Mouse (Mus musculus) MEL (cell line): ENCODE data around the gene Angptl7. TPM values are rescaled to one million over a fixed set of nuclear protein-coding genes. Genes with fewer than 3 reads are reported as not detected.

Source experiments
- DNase-seq: peaks from one replicate; pipeline ENCODE4 v3.0.0; 2011; ENCODE audit warnings: low read depth, low spot score
- H3K27ac ChIP-seq: 2 replicates; pipeline ENCODE4 v1.5.1; 2012; ENCODE audit warnings: low read depth, mild to moderate bottlenecking, control low read depth, low read length, moderate library complexity; ENCODE audit not compliant: control insufficient read depth
- H3K27me3 ChIP-seq, 2 experiments: fragments of 150-350 bp in 1 of 2; sonication (generic) in 1 of 2; 2 replicates each; pipeline ENCODE4 v1.6.1; 2012; ENCODE audit warnings: low read length in 2 of 2, mild to moderate bottlenecking in 2 of 2, improper control_type of control experiment in 1 of 2, moderate library complexity in 1 of 2; ENCODE audit not compliant: insufficient read depth in 2 of 2, control insufficient read depth in 1 of 2
- H3K36me3 ChIP-seq, 2 experiments: 2 replicates each; pipeline ENCODE4 v1.6.1; 2012 to 2014; ENCODE audit warnings: low read length in 2 of 2, improper control_type of control experiment in 1 of 2, inconsistent platforms in 1 of 2, mild to moderate bottlenecking in 1 of 2; ENCODE audit not compliant: insufficient read depth in 2 of 2, control insufficient read depth in 1 of 2
- H3K4me1 ChIP-seq, 2 experiments: fragments of 150-350 bp in 1 of 2; sonication (generic) in 1 of 2; 2 replicates each; pipeline ENCODE4 v1.6.1; 2012; ENCODE audit warnings: low read length in 2 of 2, improper control_type of control experiment in 1 of 2, mild to moderate bottlenecking in 1 of 2; ENCODE audit not compliant: insufficient read depth in 2 of 2, control insufficient read depth in 1 of 2
- H3K4me3 ChIP-seq, 2 experiments: fragments of 150-350 bp in 1 of 2; sonication (generic) in 1 of 2; 2 replicates each; pipeline ENCODE4 v1.5.1; 2012; ENCODE audit warnings: low read depth in 2 of 2, low read length in 2 of 2, mild to moderate bottlenecking in 2 of 2, moderate library complexity in 2 of 2, control low read depth in 1 of 2, improper control_type of control experiment in 1 of 2; ENCODE audit not compliant: control insufficient read depth in 1 of 2, insufficient read depth in 1 of 2
- H3K79me2 ChIP-seq: 2 replicates; pipeline ENCODE4 v1.6.1; 2012; ENCODE audit warnings: mild to moderate bottlenecking, low read length, moderate library complexity; ENCODE audit not compliant: control insufficient read depth, poor library complexity, insufficient read depth
- H3K9ac ChIP-seq: 2 replicates; pipeline ENCODE4 v1.6.1; 2012; ENCODE audit warnings: low read depth, mild to moderate bottlenecking, control low read depth, low read length, moderate library complexity; ENCODE audit not compliant: control insufficient read depth, poor library complexity, severe bottlenecking
- H3K9me3 ChIP-seq: fragments of 150-350 bp; sonication (generic); replicated peaks from 2 replicates; pipeline ENCODE4 v1.6.1; 2012; ENCODE audit warnings: mild to moderate bottlenecking, low read length, improper control_type of control experiment, moderate library complexity; ENCODE audit not compliant: insufficient read depth
- CHD2 ChIP-seq: IDR thresholded peaks from 2 replicates; pipeline ENCODE4 v1.6.1; 2011; ENCODE audit warnings: low read length, improper control_type of control experiment
- CTCF ChIP-seq, 3 experiments: IDR thresholded peaks in 2 of 3; conservative IDR thresholded peaks in 1 of 3; 2 replicates each; pipeline ENCODE4 v1.5.1; 2011 to 2012; ENCODE audit warnings: low read length in 3 of 3, low read depth in 2 of 3, mild to moderate bottlenecking in 2 of 3, improper control_type of control experiment in 1 of 3, inconsistent platforms in 1 of 3, mixed read lengths in 1 of 3, moderate library complexity in 1 of 3; ENCODE audit not compliant: control insufficient read depth in 1 of 3, insufficient read depth in 1 of 3, poor library complexity in 1 of 3, severe bottlenecking in 1 of 3
- ELF1 ChIP-seq: IDR thresholded peaks from 2 replicates; pipeline ENCODE4 v1.6.1; 2014; ENCODE audit warnings: low read depth, mild to moderate bottlenecking, inconsistent platforms, low read length, improper control_type of control experiment, moderate library complexity
- EP300 ChIP-seq, 2 experiments: IDR thresholded peaks; 2 replicates each; pipeline ENCODE4 v1.6.1; 2011; ENCODE audit warnings: improper control_type of control experiment in 2 of 2, low read length in 2 of 2, low read depth in 1 of 2, mild to moderate bottlenecking in 1 of 2
- GABPA ChIP-seq: IDR thresholded peaks from 2 replicates; pipeline ENCODE4 v1.6.1; 2012; ENCODE audit warnings: low read depth, mild to moderate bottlenecking, inconsistent platforms, low read length, improper control_type of control experiment, moderate library complexity
- GATA1 ChIP-seq: IDR thresholded peaks from 2 replicates; pipeline ENCODE4 v1.6.1; 2011; ENCODE audit warnings: low read depth, low read length, improper control_type of control experiment
- HCFC1 ChIP-seq: IDR thresholded peaks from 2 replicates; pipeline ENCODE4 v1.6.1; 2012; ENCODE audit warnings: low read depth, mild to moderate bottlenecking, inconsistent platforms, low read length, improper control_type of control experiment, moderate library complexity
- JUND ChIP-seq: IDR thresholded peaks from 2 replicates; pipeline ENCODE4 v1.6.1; 2011; ENCODE audit warnings: low read depth, mild to moderate bottlenecking, improper control_type of control experiment, low read length
- KAT2A ChIP-seq: conservative IDR thresholded peaks from 2 replicates; pipeline ENCODE4 v1.6.1; 2012; ENCODE audit warnings: low read depth, low read length, improper control_type of control experiment, inconsistent platforms
- MAFK ChIP-seq: IDR thresholded peaks from 2 replicates; pipeline ENCODE4 v1.6.1; 2011; ENCODE audit warnings: low read depth, mild to moderate bottlenecking, low read length, improper control_type of control experiment, borderline replicate concordance
- MAX ChIP-seq: IDR thresholded peaks from 2 replicates; pipeline ENCODE4 v1.6.1; 2011; ENCODE audit warnings: low read length, improper control_type of control experiment
- MAZ ChIP-seq: IDR thresholded peaks from 2 replicates; pipeline ENCODE4 v1.6.1; 2012; ENCODE audit warnings: low read depth, mild to moderate bottlenecking, inconsistent platforms, low read length, improper control_type of control experiment
- MEF2A ChIP-seq: IDR thresholded peaks from 2 replicates; pipeline ENCODE4 v1.6.1; 2014; ENCODE audit warnings: low read depth, mild to moderate bottlenecking, inconsistent platforms, low read length, improper control_type of control experiment; ENCODE audit not compliant: poor library complexity, insufficient replicate concordance, severe bottlenecking; ENCODE audit errors: extremely low read depth
- MXI1 ChIP-seq: IDR thresholded peaks from 2 replicates; pipeline ENCODE4 v1.6.1; 2011; ENCODE audit warnings: mild to moderate bottlenecking, low read depth, low read length, improper control_type of control experiment
- MYB ChIP-seq: IDR thresholded peaks from 2 replicates; pipeline ENCODE4 v1.6.1; 2011; ENCODE audit warnings: mild to moderate bottlenecking, low read depth, low read length, improper control_type of control experiment
- MYC ChIP-seq: IDR thresholded peaks from 2 replicates; pipeline ENCODE4 v1.6.1; 2011; ENCODE audit warnings: low read depth, mild to moderate bottlenecking, low read length, improper control_type of control experiment, moderate library complexity
- NELFE ChIP-seq: IDR thresholded peaks from 2 replicates; pipeline ENCODE4 v1.6.1; 2011; ENCODE audit warnings: low read depth, low read length, improper control_type of control experiment
- POLR2AphosphoS2 ChIP-seq: IDR thresholded peaks from 2 replicates; pipeline ENCODE4 v1.6.1; 2011; ENCODE audit warnings: low read length, improper control_type of control experiment
- POLR2AphosphoS5 ChIP-seq: IDR thresholded peaks from 2 replicates; pipeline ENCODE4 v1.6.1; 2012; ENCODE audit warnings: low read depth, borderline replicate concordance, mild to moderate bottlenecking, inconsistent platforms, low read length, moderate library complexity, mixed read lengths
- SIN3A ChIP-seq: IDR thresholded peaks from 2 replicates; pipeline ENCODE4 v1.6.1; 2012; ENCODE audit warnings: low read length, improper control_type of control experiment, inconsistent platforms
- SMC3 ChIP-seq: IDR thresholded peaks from 2 replicates; pipeline ENCODE4 v1.6.1; 2011; ENCODE audit warnings: low read depth, low read length, improper control_type of control experiment
- TAL1 ChIP-seq: IDR thresholded peaks from 2 replicates; pipeline ENCODE4 v1.6.1; 2012; ENCODE audit warnings: mild to moderate bottlenecking, inconsistent platforms, low read length, moderate library complexity, mixed read lengths
- TBP ChIP-seq: IDR thresholded peaks from 2 replicates; pipeline ENCODE4 v1.8.0; 2011; ENCODE audit warnings: low read depth, low read length, improper control_type of control experiment
- TCF12 ChIP-seq: IDR thresholded peaks from 2 replicates; pipeline ENCODE4 v1.6.1; 2014; ENCODE audit warnings: low read depth, mild to moderate bottlenecking, inconsistent platforms, low read length, improper control_type of control experiment, moderate library complexity
- UBTF ChIP-seq: IDR thresholded peaks from 2 replicates; pipeline ENCODE4 v1.6.1; 2012; ENCODE audit warnings: low read depth, mild to moderate bottlenecking, inconsistent platforms, low read length, improper control_type of control experiment, moderate library complexity, borderline replicate concordance; ENCODE audit not compliant: insufficient read depth
- ZC3H11A ChIP-seq: IDR thresholded peaks from 2 replicates; pipeline ENCODE4 v1.6.1; 2012; ENCODE audit warnings: low read depth, mild to moderate bottlenecking, inconsistent platforms, low read length, improper control_type of control experiment
- ZKSCAN1 ChIP-seq: IDR thresholded peaks from 2 replicates; pipeline ENCODE4 v1.6.1; 2012; ENCODE audit warnings: low read depth, mild to moderate bottlenecking, inconsistent platforms, low read length, improper control_type of control experiment, moderate library complexity
- ZNF384 ChIP-seq: IDR thresholded peaks from 2 replicates; pipeline ENCODE4 v1.6.1; 2012; ENCODE audit warnings: low read depth, mild to moderate bottlenecking, inconsistent platforms, low read length, improper control_type of control experiment
- polyA plus RNA-seq, 2 experiments: library from polyadenylated mRNA; stranded (reverse) in 1 of 2; unstranded in 1 of 2; fragments of >175 nt in 1 of 2; fragments of >200 nt in 1 of 2; gene quantifications; 2 replicates each; pipeline versions ENCODE4 v1.2.1 to v1.2.4; 2012; ENCODE audit warnings: low replicate concordance in 2 of 2, low read depth in 1 of 2; ENCODE audit not compliant: insufficient read length in 2 of 2, insufficient read depth in 1 of 2, missing spikeins in 1 of 2
- total RNA-seq: library from RNA; depleted of rRNA; stranded (reverse); fragments of 300-350 nt; gene quantifications from 2 replicates; pipeline ENCODE4 v1.2.3, GENCODE M21; 2012

Gene Angptl7
- total and polyA plus RNA-seq, 3 experiments, result not detected

- Histone ChIP-seq H3K4me3 (no peak overlapping the region), H3K9ac (no peak overlapping the region), H3K36me3 (peaks cover 0 to 3% of the 10 kb centered on the region in 2 experiments; a peak in 1 of 4 replicates), H3K9me3 (no peaks in the 10 kb centered on the region), H3K27me3 (no peaks in the 10 kb centered on the region), H3K27ac (no peak overlapping the region)
- TF ChIP-seq ELF1 (no peak), CTCF (IDR thresholded peaks at IDR 0.05 in 2 of 3, conservative IDR thresholded peaks at IDR 0.05 in 1 of 3; ENCODE audit: control insufficient read depth in 1 of 3, insufficient read depth in 1 of 3, low read depth in 2 of 3, low read length in 3 of 3, poor library complexity in 1 of 3, severe bottlenecking in 1 of 3) (no peak), JUND (no peak), CHD2 (no peak), UBTF (no peak), NELFE (no peak), MXI1 (no peak), POLR2AphosphoS5 (no peak), TAL1 (no peak), ZC3H11A (no peak), EP300 (IDR thresholded peaks at IDR 0.05; ENCODE audit: low read depth in 1 of 2, low read length in 2 of 2) (no peak), HCFC1 (no peak), MAX (no peak), ZNF384 (no peak), MAFK (no peak), KAT2A (no peak), GATA1 (no peak), TCF12 (no peak), POLR2AphosphoS2 (no peak), MYB (no peak)
- TF ChIP-seq, all 39 proteins: peak for 0
- Histone ChIP-seq H3K79me2 (no peaks in the 10 kb centered on the region), H3K4me1 (no peaks in the 10 kb centered on the region)
- no peak for DNase-seq
Measured at GRCm38 (mm10) chr4:148509450-148510084, 9.3 kb upstream of the Angptl7 start.

GRCm38 (mm10) chr4:148508084-148508849 lies 8.0 kb upstream of the Angptl7 start:
- no peak for TF ChIP-seq MAZ
- TF ChIP-seq POLR2AphosphoS5, result no peak
- TF ChIP-seq HCFC1, result no peak
- no peak for TF ChIP-seq TBP
- TF ChIP-seq ZNF384, result no peak
- no peak for TF ChIP-seq MYC
- no peak for TF ChIP-seq GABPA
- no peak for TF ChIP-seq SMC3
- TF ChIP-seq ZKSCAN1, result no peak
- no peak for TF ChIP-seq GATA1
- TF ChIP-seq MYB, result no peak
- no peak for TF ChIP-seq TAL1
- TF ChIP-seq SIN3A, result no peak
- no peak for TF ChIP-seq NELFE
- no peak for TF ChIP-seq MEF2A
- TF ChIP-seq CTCF (IDR thresholded peaks at IDR 0.05 in 2 of 3, conservative IDR thresholded peaks at IDR 0.05 in 1 of 3; ENCODE audit: control insufficient read depth in 1 of 3, insufficient read depth in 1 of 3, low read depth in 2 of 3, low read length in 3 of 3, poor library complexity in 1 of 3, severe bottlenecking in 1 of 3), result no peak
- no peaks in the 10 kb centered on the region for H3K4me1 ChIP-seq
- no peak overlapping the region for H3K27ac ChIP-seq
- no peak for DNase-seq
- no peaks in the 10 kb centered on the region for H3K27me3 ChIP-seq
- peaks cover 0 to 3% of the 10 kb centered on the region in 2 experiments; a peak in 1 of 4 replicates for H3K36me3 ChIP-seq
- H3K9me3 ChIP-seq, result no peaks in the 10 kb centered on the region
- H3K9ac ChIP-seq, result no peak overlapping the region
- H3K79me2 ChIP-seq, result no peaks in the 10 kb centered on the region
- H3K4me3 ChIP-seq, result no peak overlapping the region
